Mouse (Mus musculus): ENCODE data around the gene Ing5.

DNA sequence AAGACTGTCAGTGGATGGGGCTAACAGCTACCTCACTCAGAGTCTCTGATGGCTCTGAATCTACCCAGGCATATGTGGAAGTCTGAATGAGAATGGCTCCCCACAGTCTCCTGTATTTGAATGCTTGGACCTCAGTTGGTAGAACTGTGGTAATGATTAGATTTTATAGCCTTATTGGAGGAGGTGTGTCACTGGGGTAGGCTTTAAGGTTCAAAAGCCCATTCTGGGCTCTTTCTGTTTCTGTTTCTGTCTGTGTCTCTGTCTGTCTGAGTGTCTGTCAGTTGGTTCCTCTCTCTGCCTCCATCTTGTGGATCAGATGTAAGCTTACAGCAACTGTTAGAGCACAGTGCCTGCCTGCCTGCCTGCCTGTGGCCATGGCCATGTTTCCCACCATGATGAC, 55.9 kb downstream of the Ing5 start:
- TF ChIP-seq POLR2A (IDR thresholded peaks at IDR 0.05; ENCODE audit: insufficient read depth, low read depth, low read length) (no peak), CTCF (IDR thresholded peaks at IDR 0.05; ENCODE audit: insufficient read depth, low read depth, low read length) (no peak)
